Mouse (Mus musculus) kidney, embryonic 14.5 days (tissue): ENCODE measurements around the gene Opcml. TPM values are rescaled to one million over a fixed set of nuclear protein-coding genes. Genes with fewer than 3 reads are reported as not detected.

Source experiments
- ATAC-seq: fragments of 200-750 bp; cut with Nextera tagmentation; 2 replicates; pipeline ENCODE4 v1.8.0; 2017; ENCODE audit warnings: moderate number of reproducible peaks, mild to moderate bottlenecking, moderate TSS enrichment, moderate library complexity; ENCODE audit not compliant: low FRiP score, low TSS enrichment
- H3K27ac ChIP-seq: fragments of 300-500 bp; sonication (generic); 2 replicates; pipeline ENCODE4 v1.5.1; 2014; ENCODE audit warnings: low read depth, mild to moderate bottlenecking, low read length, moderate library complexity, mixed read lengths
- H3K27me3 ChIP-seq: fragments of 300-500 bp; sonication (generic); 2 replicates; pipeline ENCODE4 v1.6.1; 2014; ENCODE audit warnings: mild to moderate bottlenecking, low read length; ENCODE audit not compliant: control insufficient read depth, insufficient read depth
- H3K36me3 ChIP-seq: fragments of 300-500 bp; sonication (generic); 2 replicates; pipeline ENCODE4 v1.6.1; 2014; ENCODE audit warnings: low read length, mixed read lengths; ENCODE audit not compliant: control insufficient read depth, insufficient read depth
- H3K4me1 ChIP-seq: fragments of 300-500 bp; sonication (generic); 2 replicates; pipeline ENCODE4 v1.6.1; 2014; ENCODE audit warnings: low read length, mixed read lengths; ENCODE audit not compliant: control insufficient read depth, insufficient read depth
- H3K4me2 ChIP-seq: fragments of 300-500 bp; sonication (generic); replicated peaks from 2 replicates; pipeline ENCODE4 v1.6.1; 2014; ENCODE audit warnings: low read depth, mild to moderate bottlenecking, low read length
- H3K4me3 ChIP-seq: fragments of 300-500 bp; sonication (generic); 2 replicates; pipeline ENCODE4 v1.5.1; 2014; ENCODE audit warnings: mild to moderate bottlenecking, low read length
- H3K9ac ChIP-seq: fragments of 300-500 bp; sonication (generic); 2 replicates; pipeline ENCODE4 v1.6.1; 2014; ENCODE audit warnings: low read depth, mild to moderate bottlenecking, low read length, moderate library complexity
- H3K9me3 ChIP-seq: fragments of 300-500 bp; sonication (generic); 2 replicates; pipeline ENCODE4 v1.6.1; 2016; ENCODE audit warnings: low read length; ENCODE audit not compliant: control insufficient read depth
- WGBS: fragments of 180-500 bp; shearing (Covaris S2); extraction: QIAGEN DNeasy Blood & Tissue Kit; methylation state at CpG from one replicate; pipeline ENCODE4 v1.1.7; 2014; 5-methylcytosine and 5-hydroxymethylcytosine counted together
- polyA plus RNA-seq: library from polyadenylated mRNA; unstranded; fragments of >200 nt; fragmentation: Nextera tagmentation; extraction: Ambion mirVana; gene quantifications from 2 replicates; pipeline ENCODE4 v1.2.1, GENCODE M21; 2014

Gene Opcml
- polyA plus RNA-seq, 1 experiment from 2014 or later: 1.9 TPM

DNA sequence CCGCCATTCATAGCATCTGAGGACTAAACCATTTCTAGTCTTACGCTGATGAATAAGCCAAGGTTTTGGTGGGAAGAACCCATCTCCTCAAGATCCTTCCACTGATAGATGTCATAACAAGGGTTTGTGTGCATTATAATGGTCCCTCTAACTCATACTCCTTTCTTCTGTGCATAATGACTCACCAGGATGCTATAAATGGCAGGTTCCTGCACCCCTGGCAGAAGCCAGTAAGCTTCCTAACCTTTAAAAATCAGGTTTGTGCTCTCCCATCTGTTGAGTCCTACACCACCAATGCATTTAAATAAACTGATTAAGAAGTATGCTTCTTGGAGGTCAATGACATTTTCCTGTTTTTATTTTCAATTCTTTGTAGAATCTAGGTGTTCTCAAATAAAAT, 929.6 kb downstream of the Opcml start:
- 91% methylated on average over 2 of the region's 2 CpGs for WGBS
- Histone ChIP-seq H3K4me1 (no peaks in the 10 kb centered on the region), H3K4me2 (no peak overlapping the region), H3K27ac (no peak overlapping the region), H3K36me3 (no peaks in the 10 kb centered on the region), H3K27me3 (no peaks in the 10 kb centered on the region), H3K9ac (no peak overlapping the region), H3K4me3 (no peak overlapping the region), H3K9me3 (no peaks in the 10 kb centered on the region)
- no peak for ATAC-seq

- no peak overlapping the region for H3K4me3 ChIP-seq
- H3K9ac ChIP-seq: no peak overlapping the region
- H3K36me3 ChIP-seq: no peaks in the 10 kb centered on the region
- 65% methylated on average over 10 of the region's 10 CpGs for WGBS
- no peak overlapping the region for H3K4me2 ChIP-seq
- no peaks in the 10 kb centered on the region for H3K27me3 ChIP-seq
- no peak for ATAC-seq
- no peaks in the 10 kb centered on the region for H3K9me3 ChIP-seq
- H3K27ac ChIP-seq: no peak overlapping the region
- no peaks in the 10 kb centered on the region for H3K4me1 ChIP-seq
These were observed 941.4 kb downstream of the Opcml start for GRCm38 (mm10) chr9:28731811-28732602.

DNA sequence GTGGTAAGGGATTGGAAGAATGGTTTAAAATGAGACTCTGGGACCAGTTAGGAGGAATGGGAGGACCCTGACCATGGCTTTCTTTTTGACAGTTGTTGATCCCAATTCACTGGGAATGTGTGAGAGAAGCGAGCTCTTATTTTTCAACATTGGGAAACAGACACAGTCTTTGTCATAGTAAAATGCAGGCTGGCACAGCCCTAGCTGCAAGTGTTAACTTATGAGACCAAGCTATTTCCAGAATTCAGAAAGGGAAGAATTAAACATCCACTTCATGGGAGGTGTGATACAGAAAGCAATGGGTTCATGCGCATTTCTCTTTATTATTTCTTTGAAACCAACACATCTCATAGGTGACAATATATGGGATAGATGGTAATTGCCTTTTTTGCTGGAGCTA, 947.4 kb downstream of the Opcml start:
- no peak overlapping the region for H3K9ac ChIP-seq
- no peak overlapping the region for H3K4me2 ChIP-seq
- no peaks in the 10 kb centered on the region for H3K4me1 ChIP-seq
- no peak overlapping the region for H3K4me3 ChIP-seq
- H3K27me3 ChIP-seq: no peaks in the 10 kb centered on the region
- no peaks in the 10 kb centered on the region for H3K36me3 ChIP-seq
- no peak for ATAC-seq
- 92% methylated on average over 2 of the region's 2 CpGs for WGBS
- H3K9me3 ChIP-seq: no peaks in the 10 kb centered on the region
- H3K27ac ChIP-seq: no peak overlapping the region

GRCm38 (mm10) chr9:28738451-28738860, 947.9 kb downstream of the Opcml start:
- Histone ChIP-seq H3K9me3 (no peaks in the 10 kb centered on the region), H3K4me3 (no peak overlapping the region), H3K4me2 (no peak overlapping the region), H3K36me3 (no peaks in the 10 kb centered on the region), H3K27ac (no peak overlapping the region), H3K27me3 (no peaks in the 10 kb centered on the region), H3K9ac (no peak overlapping the region), H3K4me1 (no peaks in the 10 kb centered on the region)
- 77% methylated on average over 1 of the region's 1 CpGs for WGBS
- no peak for ATAC-seq

- no peak for ATAC-seq
These were observed 954.2 kb downstream of the Opcml start for GRCm38 (mm10) chr9:28744771-28745170.

GRCm38 (mm10) chr9:28748902-28749301, 958.3 kb downstream of the Opcml start:
- Histone ChIP-seq H3K9me3 (no peaks in the 10 kb centered on the region), H3K4me3 (no peak overlapping the region), H3K4me2 (no peak overlapping the region), H3K27me3 (no peaks in the 10 kb centered on the region), H3K9ac (no peak overlapping the region), H3K27ac (no peak overlapping the region), H3K36me3 (no peaks in the 10 kb centered on the region), H3K4me1 (no peaks in the 10 kb centered on the region)
- 82% methylated on average over 2 of the region's 2 CpGs for whole genome bisulfite sequencing
- ATAC-seq: no peak

More at GRCm38 (mm10) chr9:28744771-28745170, 954.2 kb downstream of the Opcml start:
- Histone ChIP-seq H3K27ac (no peak overlapping the region), H3K4me1 (no peaks in the 10 kb centered on the region), H3K4me3 (no peak overlapping the region), H3K9ac (no peak overlapping the region), H3K4me2 (no peak overlapping the region), H3K36me3 (no peaks in the 10 kb centered on the region), H3K9me3 (no peaks in the 10 kb centered on the region), H3K27me3 (no peaks in the 10 kb centered on the region)
- WGBS: 79% methylated on average over 3 of the region's 3 CpGs

DNA sequence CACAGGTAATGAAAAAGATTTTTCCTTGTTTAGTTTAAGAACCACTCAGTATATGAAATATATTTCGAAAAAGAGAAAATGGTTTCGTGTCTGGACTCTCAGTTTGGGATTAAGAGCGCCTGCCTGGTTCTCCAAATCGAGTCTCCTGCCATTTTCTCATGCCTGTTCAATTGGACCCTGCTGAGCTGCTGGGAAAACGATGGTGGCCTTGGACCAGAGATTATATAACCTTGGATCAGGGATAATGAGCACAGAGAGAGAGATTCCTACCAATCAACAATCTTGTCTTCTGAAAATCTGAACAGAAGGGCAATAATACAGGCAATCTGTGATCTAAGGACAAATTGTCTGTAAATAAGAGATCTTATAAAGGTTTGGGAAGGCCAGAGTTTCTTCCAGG, 962.3 kb downstream of the Opcml start:
- Histone ChIP-seq H3K4me3 (no peak overlapping the region), H3K36me3 (no peaks in the 10 kb centered on the region), H3K9ac (no peak overlapping the region), H3K27ac (no peak overlapping the region), H3K4me2 (no peak overlapping the region), H3K4me1 (no peaks in the 10 kb centered on the region), H3K27me3 (no peaks in the 10 kb centered on the region), H3K9me3 (no peaks in the 10 kb centered on the region)
- no peak for ATAC-seq
- 77% methylated on average over 5 of the region's 5 CpGs for WGBS

GRCm38 (mm10) chr9:28756841-28757451, 966.4 kb downstream of the Opcml start:
- Histone ChIP-seq H3K36me3 (no peaks in the 10 kb centered on the region), H3K4me1 (no peaks in the 10 kb centered on the region), H3K9ac (no peak overlapping the region), H3K27me3 (no peaks in the 10 kb centered on the region), H3K27ac (no peak overlapping the region), H3K4me3 (no peak overlapping the region), H3K9me3 (no peaks in the 10 kb centered on the region), H3K4me2 (no peak overlapping the region)
- ATAC-seq: no peak
- WGBS: 77% methylated on average over 4 of the region's 4 CpGs

DNA sequence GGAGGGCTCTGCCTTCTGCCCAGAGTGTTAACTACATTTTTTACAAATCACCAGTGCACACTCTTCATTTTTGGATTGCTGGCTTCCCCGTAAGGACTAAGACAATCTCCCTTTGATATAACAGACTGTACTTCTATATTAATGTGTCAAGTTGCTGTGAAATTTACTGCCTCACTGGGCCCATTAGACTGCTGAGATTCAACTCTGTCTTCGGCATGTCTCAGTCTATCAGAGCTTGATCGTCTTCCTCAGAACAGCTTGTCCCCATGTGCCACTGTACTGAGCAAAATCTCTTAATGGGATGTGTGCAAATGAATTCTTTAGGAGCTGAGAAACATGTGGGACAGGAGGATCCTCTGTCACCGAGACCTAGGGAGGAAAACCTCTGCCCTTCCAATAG, 970.9 kb downstream of the Opcml start:
- no peak overlapping the region for H3K27ac ChIP-seq
- WGBS: 73% methylated on average over 4 of the region's 4 CpGs
- H3K4me2 ChIP-seq: no peak overlapping the region
- no peaks in the 10 kb centered on the region for H3K27me3 ChIP-seq
- H3K36me3 ChIP-seq: no peaks in the 10 kb centered on the region
- H3K4me1 ChIP-seq: no peaks in the 10 kb centered on the region
- no peak for ATAC-seq
- H3K9me3 ChIP-seq: no peaks in the 10 kb centered on the region
- no peak overlapping the region for H3K4me3 ChIP-seq
- H3K9ac ChIP-seq: no peak overlapping the region
